8 mouse cellular contexts compared by ENCODE assay signal in the genomic region with DNA sequence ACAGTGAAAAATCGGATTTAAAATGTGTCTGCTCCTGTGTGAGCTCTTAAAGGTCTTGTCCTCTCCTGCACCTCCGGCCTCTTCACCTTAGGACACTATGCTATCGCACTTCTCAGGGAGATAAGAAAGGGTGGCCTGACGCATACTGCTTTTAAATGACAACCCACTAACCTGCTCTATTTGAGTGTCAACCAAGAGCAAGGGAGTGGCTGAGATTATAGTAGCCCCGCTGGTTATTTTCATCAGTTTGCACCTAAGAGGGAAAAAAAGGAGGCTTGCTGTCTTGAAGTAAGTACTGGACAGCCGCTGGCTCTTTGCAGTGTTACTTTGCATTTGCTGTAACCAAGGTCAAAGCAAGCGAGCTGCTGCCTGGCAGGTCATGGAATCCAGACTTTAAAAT. TPM values are rescaled to one million over a fixed set of nuclear protein-coding genes. Genes with fewer than 3 reads are reported as not detected.
DNase-seq lines count a peak whose midpoint lies in the region; ATAC-seq and TF ChIP-seq lines count a peak whose summit lies in the region.

No protein-coding gene starts in this region.

- peak overlapping the region; percentile 80 for H3K4me3 ChIP-seq in liver, embryonic 11.5 days (ENCODE audit: low read depth, low read length)
- H3K4me3 ChIP-seq in forebrain, embryonic 11.5 days (ENCODE audit: low read depth, low read length), result peak overlapping the region; percentile 70; the same call in 1 of the 2 replicates
- peak overlapping the region; percentile 85 for H3K4me3 ChIP-seq in limb, embryonic 10.5 days
- peak overlapping the region; percentile 78; the same call in 1 of the 2 replicates for H3K4me3 ChIP-seq in olfactory bulb, adult 2 months (ENCODE audit: insufficient read depth, low read depth, low read length)

- no peak for DNase-seq in liver, embryonic 11.5 days (ENCODE audit: low spot score)
- no peak for DNase-seq in liver
- DNase-seq in forebrain, embryonic 11.5 days (ENCODE audit: low spot score), result no peak
- DNase-seq in limb, embryonic 10.5 days (ENCODE audit: low spot score), result no peak
- DNase-seq in T-cell, adult 2 months (ENCODE audit: low spot score), result no peak
- DNase-seq in layer of hippocampus, postnatal 14 days (ENCODE audit: low spot score in 2 of 2), result no peak

- no peak overlapping the region for H3K27ac ChIP-seq in liver, embryonic 11.5 days (ENCODE audit: low read depth, low read length)
- H3K27ac ChIP-seq in forebrain, embryonic 11.5 days (ENCODE audit: low read depth, low read length), result no peak overlapping the region
- no peak overlapping the region; the same call in 1 of the 2 replicates for H3K27ac ChIP-seq in limb, embryonic 10.5 days
- no peak overlapping the region for H3K27ac ChIP-seq in olfactory bulb, adult 2 months (ENCODE audit: insufficient read depth, low read depth, low read length)

- peak overlapping the region; percentile 99 for H3K4me2 ChIP-seq in liver, embryonic 11.5 days
- peak overlapping the region; percentile 94 for H3K4me2 ChIP-seq in forebrain, embryonic 11.5 days (ENCODE audit: low read depth, low read length, severe bottlenecking)

- no peaks in the 10 kb centered on the region; the same call in 1 of the 2 replicates for H3K9me3 ChIP-seq in liver, embryonic 11.5 days (ENCODE audit: control insufficient read depth, low read length)
- H3K9me3 ChIP-seq in forebrain, embryonic 11.5 days (ENCODE audit: control insufficient read depth, low read length), result no peaks in the 10 kb centered on the region; the same call in 1 of the 2 replicates
- H3K9me3 ChIP-seq in limb, embryonic 10.5 days (replicated peaks), result no peaks in the 10 kb centered on the region

- H3K36me3 ChIP-seq in liver, embryonic 11.5 days (ENCODE audit: control insufficient read depth, insufficient read depth, low read length), result no peaks in the 10 kb centered on the region
- H3K36me3 ChIP-seq in forebrain, embryonic 11.5 days (ENCODE audit: control insufficient read depth, insufficient read depth, low read length), result no peaks in the 10 kb centered on the region
- H3K36me3 ChIP-seq in limb, embryonic 10.5 days, result peaks cover 6% of the 10 kb centered on the region

- no peak for TF ChIP-seq CTCF in olfactory bulb, adult 2 months (IDR thresholded peaks at IDR 0.05; ENCODE audit: insufficient read depth, low read depth, low read length)

- peaks cover 20% of the 10 kb centered on the region for H3K4me1 ChIP-seq in liver, embryonic 11.5 days (replicated peaks; ENCODE audit: control insufficient read depth, insufficient read depth, low read length)
- H3K4me1 ChIP-seq in forebrain, embryonic 11.5 days (replicated peaks; ENCODE audit: control insufficient read depth, insufficient read depth, low read length), result 0 out of 2 replicates have a peak, but pooled peaks cover 7% of the 10 kb centered on the region
- H3K4me1 ChIP-seq in limb, embryonic 10.5 days, result peaks cover 31% of the 10 kb centered on the region
- peaks cover 16% of the 10 kb centered on the region for H3K4me1 ChIP-seq in olfactory bulb, adult 2 months (ENCODE audit: control insufficient read depth, insufficient read depth, low read length)

- no peak overlapping the region; the same call in 1 of the 2 replicates for H3K9ac ChIP-seq in liver, embryonic 11.5 days (ENCODE audit: low read depth, low read length)
- H3K9ac ChIP-seq in forebrain, embryonic 11.5 days (ENCODE audit: low read length), result no peak overlapping the region

- H3K27me3 ChIP-seq in liver, embryonic 11.5 days (replicated peaks; ENCODE audit: control insufficient read depth, insufficient read depth, low read length), result peaks cover 3% of the 10 kb centered on the region; the same call in 1 of the 2 replicates
- peaks cover 2% of the 10 kb centered on the region; the same call in 1 of the 2 replicates for H3K27me3 ChIP-seq in forebrain, embryonic 11.5 days (ENCODE audit: control insufficient read depth, insufficient read depth, low read length)
- peaks cover 10% of the 10 kb centered on the region for H3K27me3 ChIP-seq in limb, embryonic 10.5 days (ENCODE audit: low read depth, poor library complexity, severe bottlenecking)

- TF ChIP-seq POLR2A in olfactory bulb, adult 2 months (IDR thresholded peaks at IDR 0.05; ENCODE audit: insufficient read depth, low read depth, low read length), result no peak

- WGBS in liver, embryonic 11.5 days, result 51% methylated on average over 7 of the region's 7 CpGs
- WGBS in forebrain, embryonic 11.5 days, result 82% methylated on average over 7 of the region's 7 CpGs
- WGBS in limb, embryonic 10.5 days, result 87% methylated on average over 7 of the region's 7 CpGs
- WGBS in olfactory bulb, adult 2 months, result 91% methylated on average over 7 of the region's 7 CpGs

- ATAC-seq in liver, embryonic 11.5 days (replicated peaks; ENCODE audit: low FRiP score), result no peak
- ATAC-seq in forebrain, embryonic 11.5 days (replicated peaks; ENCODE audit: low FRiP score), result no peak
- ATAC-seq in activated CD4-positive, CD25-positive, alpha-beta regulatory T cell, adult 4 months, result no peak

RNA-seq across cellular contexts. Expression of gene Sgms1, which starts 0.6 kb away (rescaled TPM):
- polyA plus RNA-seq in liver, embryonic 11.5 days (2014; fragmentation: Nextera tagmentation; extraction: Ambion mirVana), result 31.4 and 32.0 TPM in 2 replicates
- polyA plus RNA-seq in forebrain, embryonic 11.5 days (2014; fragmentation: Nextera tagmentation; extraction: Ambion mirVana), result 14.8 and 17.8 TPM in 2 replicates
- polyA plus RNA-seq in limb, embryonic 10.5 days (2016; fragmentation: Nextera tagmentation; extraction: Ambion mirVana), result 14.3 and 15.7 TPM in 2 replicates
- not detected in 2 replicates for polyA plus RNA-seq in olfactory bulb, adult 2 months (2012; ENCODE audit: insufficient read depth, insufficient read length, low replicate concordance, missing spikeins)
- 10 to 100 TPM; 45.9 to 50.9 TPM for total RNA-seq in layer of hippocampus, postnatal 14 days (2021)
- polyA plus RNA-seq in activated CD4-positive, CD25-positive, alpha-beta regulatory T cell, adult 4 months (2017; shearing (Covaris generic)), result 10 to 100 TPM; 37.6 to 52.4 TPM
